Mouse (Mus musculus) olfactory bulb, adult 2 months (tissue): ENCODE data around the gene Aicda. TPM values are rescaled to one million over a fixed set of nuclear protein-coding genes. Genes with fewer than 3 reads are reported as not detected.

Source experiments
- H3K27ac ChIP-seq: fragments of 200-500 bp; 2 replicates; pipeline ENCODE4 v1.5.1; 2012; ENCODE audit warnings: low read depth, low read length; ENCODE audit not compliant: insufficient read depth
- H3K4me1 ChIP-seq: fragments of 200-500 bp; 2 replicates; pipeline ENCODE4 v1.6.1; 2012; ENCODE audit warnings: low read length; ENCODE audit not compliant: control insufficient read depth, insufficient read depth
- H3K4me3 ChIP-seq: fragments of 200-500 bp; 2 replicates; pipeline ENCODE4 v1.5.1; 2012; ENCODE audit warnings: mild to moderate bottlenecking, low read depth, low read length, moderate library complexity; ENCODE audit not compliant: insufficient read depth
- CTCF ChIP-seq: fragments of 200-500 bp; IDR thresholded peaks from 2 replicates; pipeline ENCODE4 v1.5.1; 2012; ENCODE audit warnings: low read depth, mild to moderate bottlenecking, low read length, moderate library complexity; ENCODE audit not compliant: insufficient read depth
- POLR2A ChIP-seq: fragments of 200-500 bp; IDR thresholded peaks from 2 replicates; pipeline ENCODE4 v1.6.1; 2012; ENCODE audit warnings: mild to moderate bottlenecking, low read depth, low read length, moderate library complexity; ENCODE audit not compliant: insufficient read depth
- WGBS: fragments of 180-500 bp; shearing (Covaris S2); methylation state at CpG from one replicate; pipeline ENCODE4 v1.1.7; 2018; 5-methylcytosine and 5-hydroxymethylcytosine counted together
- polyA plus RNA-seq: library from polyadenylated mRNA; stranded (reverse); fragments of >200 nt; gene quantifications from 2 replicates; pipeline ENCODE4 v1.2.4, GENCODE M21; 2012; ENCODE audit warnings: low replicate concordance; ENCODE audit not compliant: missing spikeins, insufficient read depth, insufficient read length

The Aicda gene
- polyA plus RNA-seq, 1 experiment = not detected

- peak within 1 kb of the TSS; percentile 70 for H3K27ac ChIP-seq
- peak within 1 kb of the TSS; percentile 58 for H3K4me3 ChIP-seq
- TF ChIP-seq POLR2A = no peak
- no peak for TF ChIP-seq CTCF
- peaks cover 3% of the 10 kb centered on the region; the same call in 1 of the 2 replicates for H3K4me1 ChIP-seq
- WGBS = 5% methylated on average over 22 of the region's 22 CpGs
Measured at GRCm38 (mm10) chr6:122602242-122602991, 48.8 kb downstream of the Aicda start, which contains the start of gene Apobec1. Apobec1 (minus strand) TSS chr6:122602444.

- 23% methylated on average over 1 of the region's 1 CpGs for WGBS
- Histone ChIP-seq H3K27ac (no peak overlapping the region), H3K4me3 (no peak overlapping the region), H3K4me1 (peaks cover 3% of the 10 kb centered on the region; the same call in 1 of the 2 replicates)
- TF ChIP-seq POLR2A (no peak), CTCF (no peak)
Measured at GRCm38 (mm10) chr6:122602992-122603322, 49.4 kb downstream of the Aicda start.

DNA sequence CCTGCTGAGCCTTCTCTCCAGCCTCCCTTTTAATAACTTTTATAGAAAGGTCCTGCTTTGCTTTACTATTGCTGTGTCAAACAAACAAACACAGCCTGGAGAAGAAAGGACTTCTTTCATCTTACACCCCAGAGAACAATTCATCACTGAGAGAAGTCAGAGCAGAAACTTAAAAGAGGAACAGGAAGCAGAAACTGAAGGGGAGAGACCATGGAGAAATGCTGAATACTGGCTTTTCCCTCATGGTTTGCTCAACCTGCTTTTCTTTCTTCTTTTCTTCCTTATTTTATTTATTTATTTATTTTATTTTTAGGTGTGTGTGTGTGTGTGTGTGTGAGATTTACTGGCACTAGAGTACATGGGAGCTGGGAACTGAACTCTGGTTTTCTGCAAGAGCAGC, 50.7 kb downstream of the Aicda start:
- no peak for TF ChIP-seq CTCF
- no peak for TF ChIP-seq POLR2A
- peaks cover 3% of the 10 kb centered on the region; the same call in 1 of the 2 replicates for H3K4me1 ChIP-seq
- H3K4me3 ChIP-seq = no peak overlapping the region
- H3K27ac ChIP-seq = no peak overlapping the region

DNA sequence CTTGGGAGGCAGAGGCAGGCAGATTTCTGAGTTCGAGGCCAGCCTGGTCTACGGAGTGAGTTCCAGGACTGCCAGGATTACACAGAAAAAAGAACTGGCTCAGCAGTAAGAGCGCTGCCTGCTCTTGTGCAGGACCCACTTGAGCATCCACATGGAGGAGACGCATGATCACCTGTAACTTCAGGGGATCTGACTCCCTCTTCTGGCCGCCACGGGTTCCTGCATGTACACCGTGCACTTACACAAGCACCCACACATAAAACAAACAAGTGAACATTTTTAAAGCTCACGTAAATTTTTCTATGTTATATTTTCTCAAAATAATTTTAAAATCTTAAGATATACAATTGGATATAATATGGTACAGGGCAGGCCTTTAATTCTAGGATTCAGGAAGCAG, 51.9 kb downstream of the Aicda start:
- WGBS = 92% methylated on average over 8 of the region's 8 CpGs
- Histone ChIP-seq H3K4me1 (peaks cover 3% of the 10 kb centered on the region; the same call in 1 of the 2 replicates), H3K4me3 (no peak overlapping the region), H3K27ac (no peak overlapping the region)
- TF ChIP-seq CTCF = no peak
- no peak for TF ChIP-seq POLR2A

GRCm38 (mm10) chr6:122606661-122607060, 53.1 kb downstream of the Aicda start:
- WGBS = 97% methylated on average over 11 of the region's 11 CpGs
- Histone ChIP-seq H3K4me1 (peaks cover 3% of the 10 kb centered on the region; the same call in 1 of the 2 replicates), H3K27ac (no peak overlapping the region), H3K4me3 (no peak overlapping the region)
- TF ChIP-seq POLR2A (no peak), CTCF (no peak)

GRCm38 (mm10) chr6:122607700-122608099, 54.1 kb downstream of the Aicda start:
- H3K4me1 ChIP-seq = 0 out of 2 replicates have a peak, but pooled peaks cover under 1% of the 10 kb centered on the region
- H3K4me3 ChIP-seq = no peak overlapping the region
- 95% methylated on average over 12 of the region's 12 CpGs for WGBS
- no peak overlapping the region for H3K27ac ChIP-seq
- TF ChIP-seq CTCF (no peak), POLR2A (no peak)

DNA sequence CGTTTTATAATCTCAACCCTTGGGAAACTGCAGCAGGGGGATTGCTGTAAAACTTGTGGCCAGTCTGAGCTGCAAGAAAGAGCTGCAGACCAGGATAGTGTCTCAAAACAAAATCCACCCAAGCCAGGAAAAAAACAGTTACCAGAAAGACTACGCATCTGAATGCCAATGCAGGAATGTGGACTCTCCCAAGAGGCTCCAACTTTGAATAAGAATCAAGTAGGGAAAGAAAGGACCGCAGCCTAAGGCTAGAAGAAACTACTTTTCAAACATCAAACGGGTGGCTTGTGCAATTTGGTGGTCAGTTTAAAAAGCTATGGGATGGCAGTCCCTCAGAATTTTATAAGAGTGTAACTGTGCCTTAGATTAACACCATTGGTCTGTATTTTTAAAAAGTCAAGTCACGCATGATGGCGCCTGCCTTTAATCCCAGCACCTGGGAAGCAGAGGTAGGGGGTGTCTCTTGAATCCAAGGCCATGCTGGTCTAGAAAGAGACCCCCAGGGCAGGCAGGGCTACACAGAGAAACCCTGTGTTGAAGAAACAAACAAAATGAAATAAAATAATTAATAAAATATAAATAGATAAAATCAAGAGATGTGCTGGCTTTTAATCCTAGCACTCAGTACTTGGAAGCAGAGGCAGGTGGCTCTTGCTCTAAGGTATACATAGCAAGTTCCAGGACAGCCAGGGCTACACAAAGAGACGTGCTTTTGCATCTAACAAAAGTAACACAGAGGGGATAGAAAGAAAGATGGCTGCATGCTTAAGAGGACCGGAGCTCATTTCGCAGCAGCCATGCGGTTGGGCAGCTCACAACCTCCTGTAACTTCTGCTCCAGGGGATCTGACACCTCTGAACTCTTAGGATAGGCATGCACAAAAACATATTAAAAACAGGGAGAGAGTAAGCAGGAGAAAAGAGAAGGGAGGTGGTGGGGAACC, 55.1 kb downstream of the Aicda start:
- Histone ChIP-seq H3K27ac (no peak overlapping the region), H3K4me1 (no peaks in the 10 kb centered on the region), H3K4me3 (no peak overlapping the region)
- TF ChIP-seq CTCF (no peak), POLR2A (no peak)
- WGBS = 80% methylated on average over 10 of the region's 10 CpGs

- no peaks in the 10 kb centered on the region for H3K4me1 ChIP-seq
- 82% methylated on average over 9 of the region's 9 CpGs for WGBS
- no peak overlapping the region for H3K27ac ChIP-seq
- H3K4me3 ChIP-seq = no peak overlapping the region
- no peak for TF ChIP-seq POLR2A
- TF ChIP-seq CTCF = no peak
Measured at GRCm38 (mm10) chr6:122609377-122609728, 55.8 kb downstream of the Aicda start.

DNA sequence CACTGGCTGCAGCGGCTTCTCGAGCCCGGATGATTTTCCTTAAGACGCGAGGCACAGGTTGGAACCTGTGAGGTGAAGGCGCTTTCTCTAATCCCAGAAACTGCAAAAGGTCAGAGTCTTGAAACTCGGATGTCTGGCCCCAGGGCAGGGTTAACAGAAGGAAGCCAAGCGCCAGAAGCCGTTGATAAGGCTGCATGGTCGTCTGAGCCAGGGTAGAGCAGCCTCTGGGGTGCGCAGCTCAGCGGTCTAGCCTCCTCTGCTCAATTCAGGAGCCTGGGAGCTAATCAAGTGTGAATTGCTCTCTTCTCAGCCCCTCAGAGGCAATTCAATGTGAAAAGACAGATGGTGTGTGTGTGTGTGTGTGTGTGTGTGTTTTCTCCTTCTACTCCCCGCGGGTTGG, 56.2 kb downstream of the Aicda start, which contains the start of gene Gdf3:
Gdf3 (minus strand) TSS at position 317 of the 400 bp plus-strand sequence.
- Histone ChIP-seq H3K27ac (no peak within 1 kb of the TSS), H3K4me1 (no peaks in the 10 kb centered on the region), H3K4me3 (no peak within 1 kb of the TSS)
- WGBS = 66% methylated on average over 14 of the region's 14 CpGs
- no peak for TF ChIP-seq POLR2A

DNA sequence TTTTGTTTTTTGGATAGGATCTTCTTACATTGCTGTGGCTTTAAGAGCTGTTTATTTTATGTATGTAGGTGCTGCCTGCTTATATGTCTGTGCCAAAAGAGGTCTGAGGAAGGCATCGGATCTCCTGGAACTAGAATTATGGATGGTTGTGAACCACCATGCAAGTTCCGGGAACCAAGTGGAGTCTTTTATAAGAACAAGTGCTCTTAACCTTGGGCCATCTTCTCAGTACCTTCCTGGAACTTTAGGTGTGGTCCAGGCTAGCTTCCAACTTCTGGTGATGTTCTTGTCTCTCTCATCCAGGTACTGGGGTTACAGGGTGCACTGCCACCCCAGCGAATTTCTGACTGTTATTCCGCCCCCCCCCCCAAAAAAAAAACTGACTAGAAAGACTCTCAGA, 58.8 kb downstream of the Aicda start:
- TF ChIP-seq CTCF (no peak), POLR2A (no peak)
- Histone ChIP-seq H3K4me3 (no peak overlapping the region), H3K4me1 (no peaks in the 10 kb centered on the region), H3K27ac (no peak overlapping the region)
- WGBS = 76% methylated on average over 4 of the region's 4 CpGs

Other genes starting within 250 kb of the Aicda start
- gene M6pr, start 245.1 kb upstream of the Aicda start, polyA plus RNA-seq = not detected in 2 replicates
- not detected in 2 replicates for gene Phc1, start 213.2 kb upstream of the Aicda start, polyA plus RNA-seq
- gene Rimklb, start 55.0 kb upstream of the Aicda start, polyA plus RNA-seq = not detected in 2 replicates
- gene Mfap5, start 48.0 kb upstream of the Aicda start, polyA plus RNA-seq = not detected in 2 replicates
- not detected in 2 replicates for gene Apobec1, start 48.6 kb downstream of the Aicda start, polyA plus RNA-seq
- gene Gdf3, start 56.3 kb downstream of the Aicda start, polyA plus RNA-seq = not detected in 2 replicates
- gene Dppa3, start 72.6 kb downstream of the Aicda start, polyA plus RNA-seq = not detected in 2 replicates
- gene Nanog, start 153.7 kb downstream of the Aicda start, polyA plus RNA-seq = not detected in 2 replicates
- not detected in 2 replicates for gene Slc2a3, start 247.8 kb downstream of the Aicda start, polyA plus RNA-seq